Mouse (Mus musculus) embryonic fibroblast, embryonic 13.5 days (primary cell): ENCODE data around the gene Lmnb2. TPM values are rescaled to one million over a fixed set of nuclear protein-coding genes. Genes with fewer than 3 reads are reported as not detected.

Experiments
- H3K27ac ChIP-seq: 2 replicates; pipeline ENCODE4 v1.5.1; 2012; ENCODE audit warnings: low read length, control low read depth, inconsistent platforms; ENCODE audit not compliant: insufficient read depth
- H3K4me1 ChIP-seq: 2 replicates; pipeline ENCODE4 v1.6.1; 2011; ENCODE audit warnings: low read length; ENCODE audit not compliant: control insufficient read depth, insufficient read depth
- H3K4me3 ChIP-seq: 2 replicates; pipeline ENCODE4 v1.5.1; 2011; ENCODE audit warnings: mild to moderate bottlenecking, control low read depth, low read length; ENCODE audit not compliant: insufficient read depth
- CTCF ChIP-seq: IDR thresholded peaks from 2 replicates; pipeline ENCODE4 v1.5.1; 2011; ENCODE audit warnings: mild to moderate bottlenecking, control low read depth, low read length, moderate library complexity, borderline replicate concordance; ENCODE audit not compliant: insufficient read depth
- POLR2A ChIP-seq: IDR thresholded peaks from 2 replicates; pipeline ENCODE4 v1.6.1; 2011; ENCODE audit warnings: low read depth, mild to moderate bottlenecking, control low read depth, low read length, moderate library complexity
- polyA plus RNA-seq: library from polyadenylated mRNA; stranded (reverse); fragments of >200 nt; gene quantifications from 2 replicates; pipeline ENCODE4 v1.2.4, GENCODE M21; 2011; ENCODE audit warnings: low read depth; ENCODE audit not compliant: missing spikeins, insufficient read length

Gene Lmnb2
- polyA plus RNA-seq, 1 experiment = 14.7 TPM

- no peak for TF ChIP-seq CTCF
- TF ChIP-seq POLR2A = no peak
- H3K4me3 ChIP-seq = no peak overlapping the region
- H3K27ac ChIP-seq = no peak overlapping the region
- H3K4me1 ChIP-seq = 0 out of 2 replicates have a peak, but pooled peaks cover 3% of the 10 kb centered on the region
Observed at GRCm38 (mm10) chr10:80901409-80902272, 16.4 kb downstream of the Lmnb2 start.

GRCm38 (mm10) chr10:80900318-80901247 lies 17.5 kb downstream of the Lmnb2 start, which contains the start of gene Timm13:
Timm13 (minus strand) TSS chr10:80900969.
- TF ChIP-seq POLR2A = peak; percentile 83
- TF ChIP-seq CTCF = no peak
- H3K27ac ChIP-seq = peak within 1 kb of the TSS; percentile 39
- H3K4me3 ChIP-seq = peak within 1 kb of the TSS; percentile 65
- H3K4me1 ChIP-seq = 0 out of 2 replicates have a peak, but pooled peaks cover 3% of the 10 kb centered on the region

DNA sequence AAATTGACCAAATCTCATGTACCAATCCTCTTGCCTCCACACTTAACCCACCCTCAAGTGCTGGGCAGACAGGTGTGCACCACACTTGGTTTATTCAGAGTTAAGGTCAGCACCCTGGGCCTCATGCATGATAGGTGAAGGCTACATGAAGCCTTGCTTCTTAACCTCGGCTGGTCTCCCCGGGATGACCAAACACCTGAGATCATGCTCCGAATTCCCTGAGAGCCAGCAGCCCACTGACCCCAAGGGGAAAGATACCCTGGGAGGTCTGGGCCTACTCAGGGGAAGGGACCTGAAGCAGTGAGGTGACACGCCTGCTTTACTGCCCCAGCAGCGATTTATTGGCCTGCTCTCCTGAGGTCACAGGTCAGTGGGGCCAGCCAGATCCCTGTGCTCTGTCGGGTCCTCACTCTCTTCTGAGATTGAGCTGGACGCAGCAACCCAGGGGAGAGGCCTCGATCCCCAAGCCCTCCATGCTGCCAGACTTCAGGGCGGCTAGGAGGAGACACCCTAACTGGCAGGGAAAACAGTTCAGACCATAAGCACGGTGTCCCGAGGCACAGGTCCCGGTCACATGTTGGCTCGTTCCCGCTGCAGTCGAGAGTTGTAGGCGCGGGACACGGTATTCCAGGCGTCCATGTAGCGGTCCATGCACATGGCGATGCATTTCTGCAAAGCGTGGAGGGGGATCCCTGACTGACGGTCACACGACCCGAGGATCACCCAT lies 18.3 kb downstream of the Lmnb2 start:
- no peak for TF ChIP-seq CTCF
- TF ChIP-seq POLR2A = peak; percentile 37; the same call in 1 of the 2 replicates
- Histone ChIP-seq H3K4me3 (peak overlapping the region; percentile 65), H3K27ac (no peak overlapping the region), H3K4me1 (0 out of 2 replicates have a peak, but pooled peaks cover 3% of the 10 kb centered on the region)

DNA sequence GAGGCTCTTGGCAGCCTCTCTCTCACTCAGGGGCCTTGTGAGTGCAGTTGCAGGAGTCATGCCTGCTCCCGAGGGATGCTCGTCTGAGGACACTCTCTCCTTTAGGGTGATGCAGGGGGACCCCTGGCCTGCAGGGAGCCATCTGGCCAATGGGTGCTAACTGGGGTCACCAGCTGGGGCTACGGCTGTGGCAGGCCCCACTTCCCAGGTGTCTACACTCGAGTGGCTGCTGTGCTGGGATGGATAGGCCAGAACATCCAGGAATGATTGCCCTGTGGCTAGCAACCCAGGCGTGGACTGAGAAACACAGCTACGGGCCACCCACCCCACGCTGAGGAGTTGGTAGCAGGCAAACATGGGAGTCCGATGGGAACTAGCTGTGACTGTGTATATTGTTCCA lies 19.0 kb downstream of the Lmnb2 start:
- H3K4me1 ChIP-seq = 0 out of 2 replicates have a peak, but pooled peaks cover 3% of the 10 kb centered on the region
- TF ChIP-seq POLR2A (no peak), CTCF (no peak)
- H3K27ac ChIP-seq = no peak overlapping the region
- H3K4me3 ChIP-seq = peak overlapping the region; percentile 65; the same call in 1 of the 2 replicates

DNA sequence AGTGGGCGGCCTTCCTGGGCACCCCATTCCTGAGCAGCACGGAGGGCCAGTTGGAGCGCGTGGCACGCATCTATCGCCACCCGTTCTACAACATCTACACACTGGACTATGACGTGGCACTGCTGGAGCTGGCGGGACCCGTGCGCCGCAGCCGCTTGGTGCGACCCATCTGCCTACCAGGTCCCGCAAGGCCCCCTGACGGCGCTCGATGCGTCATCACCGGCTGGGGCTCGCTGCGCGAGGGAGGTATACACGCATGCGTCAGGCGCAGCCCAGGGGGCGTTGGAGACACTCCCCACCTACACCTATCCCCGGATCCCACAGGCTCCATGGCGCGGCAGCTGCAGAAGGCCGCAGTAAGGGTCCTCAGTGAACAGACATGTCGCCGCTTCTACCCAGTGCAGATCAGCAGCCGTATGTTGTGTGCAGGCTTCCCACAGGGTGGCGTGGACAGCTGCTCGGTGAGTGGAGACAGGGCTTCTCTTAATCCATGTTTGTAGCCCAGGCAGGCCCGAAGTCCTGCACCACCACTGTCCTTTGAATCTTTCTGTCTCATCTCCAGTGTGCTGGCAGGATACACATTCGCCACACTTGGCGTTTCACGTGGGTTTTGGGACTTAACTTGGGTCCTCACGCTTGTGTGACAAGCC lies 20.1 kb downstream of the Lmnb2 start:
- Histone ChIP-seq H3K4me1 (0 out of 2 replicates have a peak, but pooled peaks cover 3% of the 10 kb centered on the region), H3K4me3 (no peak overlapping the region), H3K27ac (no peak overlapping the region)
- TF ChIP-seq CTCF (no peak), POLR2A (peak; percentile 44)

GRCm38 (mm10) chr10:80896581-80897485 lies 21.2 kb downstream of the Lmnb2 start:
- H3K27ac ChIP-seq = no peak overlapping the region
- H3K4me3 ChIP-seq = no peak overlapping the region
- TF ChIP-seq POLR2A (no peak), CTCF (no peak)
- 0 out of 2 replicates have a peak, but pooled peaks cover 3% of the 10 kb centered on the region for H3K4me1 ChIP-seq

DNA sequence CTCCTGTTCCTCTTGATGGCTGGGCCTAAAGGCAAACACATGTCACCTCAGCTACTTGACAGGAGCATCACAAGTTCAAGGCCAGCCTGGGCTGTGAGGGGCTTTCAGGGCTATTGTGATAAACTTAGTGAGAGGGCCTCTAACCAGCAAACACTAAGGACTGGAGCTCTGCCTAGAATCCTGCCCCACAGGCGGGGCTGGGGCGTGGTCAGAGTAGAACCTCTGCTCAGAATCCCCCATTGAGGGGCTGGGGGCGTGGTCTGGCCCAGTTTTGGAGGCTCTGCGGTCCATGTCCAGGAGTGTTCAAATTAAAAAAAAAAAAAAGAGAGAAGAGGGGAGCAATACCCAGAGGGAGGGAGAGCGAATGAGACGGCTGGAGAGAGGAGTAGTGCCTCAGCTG lies 22.3 kb downstream of the Lmnb2 start:
- no peak overlapping the region for H3K27ac ChIP-seq
- TF ChIP-seq POLR2A = no peak
- no peak for TF ChIP-seq CTCF
- no peak overlapping the region for H3K4me3 ChIP-seq
- H3K4me1 ChIP-seq = 0 out of 2 replicates have a peak, but pooled peaks cover 3% of the 10 kb centered on the region

DNA sequence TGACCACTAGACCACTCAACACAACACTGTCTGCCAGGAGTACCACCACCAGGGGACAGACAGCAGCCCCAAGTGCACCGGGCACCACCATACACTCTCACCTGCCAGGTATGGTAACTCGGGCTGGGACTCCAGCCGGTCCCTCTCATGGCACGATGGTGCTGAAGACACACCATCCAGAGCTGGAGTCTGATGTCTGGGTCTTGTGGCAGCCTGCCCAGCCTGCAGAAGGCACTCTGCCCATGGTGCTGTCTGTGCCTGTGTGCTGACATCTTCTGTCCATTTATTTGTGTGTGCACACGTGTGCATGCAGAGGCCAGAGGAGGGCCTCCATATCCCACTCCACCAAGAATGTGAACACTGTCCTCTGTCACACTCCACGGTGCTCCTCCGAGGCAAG lies 22.9 kb downstream of the Lmnb2 start:
- H3K4me3 ChIP-seq = no peak overlapping the region
- H3K4me1 ChIP-seq = 0 out of 2 replicates have a peak, but pooled peaks cover 3% of the 10 kb centered on the region
- no peak for TF ChIP-seq POLR2A
- TF ChIP-seq CTCF = no peak
- no peak overlapping the region for H3K27ac ChIP-seq
